Comparison of ENCODE assay signal across 15 mouse cellular contexts in genomic region chr6:145677475-145678325, GRCm38 (mm10).
DNase-seq lines count a peak whose midpoint lies in the region; ATAC-seq and TF ChIP-seq lines count a peak whose summit lies in the region.
"Had no signal": no experiment of that assay in that cellular context is flagged by ENCODE, and none has a peak within 500 bp of the region (broad histone marks: within the 10 kb centered on the region; RNA-seq: fewer than 3 reads in every experiment).

No protein-coding gene starts in this region.

- 60% methylated on average over 7 of the region's 7 CpGs for WGBS in lung, embryonic 14.5 days
- 50% methylated on average over 7 of the region's 7 CpGs for WGBS in forebrain, embryonic 16.5 days

- H3K4me3 ChIP-seq in lung, embryonic 14.5 days (ENCODE audit: low read depth, low read length), result no peak overlapping the region
- no peak overlapping the region for H3K4me3 ChIP-seq in forebrain, embryonic 16.5 days (replicated peaks; ENCODE audit: low read length)
- H3K4me3 ChIP-seq: erythroblast, embryonic 14.5 days; gastrocnemius, adult 2 months; lung, embryonic 15.5 days; midbrain, embryonic 12.5 days; neural tube, embryonic 12.5 days had no signal

- peaks cover 2% of the 10 kb centered on the region; the same call in 1 of the 2 replicates for H3K9me3 ChIP-seq in lung, embryonic 14.5 days (ENCODE audit: low read depth, low read length)
- no peaks in the 10 kb centered on the region for H3K9me3 ChIP-seq in forebrain, embryonic 16.5 days (ENCODE audit: control insufficient read depth, low read length)
- H3K9me3 ChIP-seq: lung, embryonic 15.5 days; midbrain, embryonic 12.5 days; neural tube, embryonic 12.5 days had no signal

- peak; percentile 49 to 82 for DNase-seq in adrenal gland, adult (ENCODE audit: inconsistent age in 2 of 2, low spot score in 1 of 2)
- no peak for DNase-seq in adrenal gland, adult 18-20 months (ENCODE audit: low spot score in 2 of 2)
- peak; percentile 58 for DNase-seq in lung, embryonic 14.5 days
- DNase-seq in lung, adult 18-20 months, result no peak
- DNase-seq in adrenal gland, adult 8-10 months, result peak; percentile 44
- DNase-seq in cerebellum, adult 9-10 months, result no peak
- no peak for DNase-seq in cerebellum, postnatal 36 days
- DNase-seq: cerebellum, adult 9-11 months; gastrocnemius, adult 2 months; thymus, postnatal 36 days had no signal

- TF ChIP-seq CTCF in lung, embryonic 14.5 days (IDR thresholded peaks at IDR 0.05; ENCODE audit: low read depth), result no peak

- H3K36me3 ChIP-seq in lung, embryonic 14.5 days (ENCODE audit: insufficient read depth), result no peaks in the 10 kb centered on the region
- H3K36me3 ChIP-seq in forebrain, embryonic 16.5 days (ENCODE audit: control insufficient read depth, insufficient read depth), result no peaks in the 10 kb centered on the region
- H3K36me3 ChIP-seq: lung, embryonic 15.5 days; midbrain, embryonic 12.5 days; neural tube, embryonic 12.5 days had no signal

- H3K27me3 ChIP-seq in lung, embryonic 14.5 days (ENCODE audit: insufficient read depth, low read length), result no peaks in the 10 kb centered on the region
- H3K27me3 ChIP-seq in forebrain, embryonic 16.5 days (replicated peaks; ENCODE audit: control insufficient read depth, insufficient read depth, low read length), result no peaks in the 10 kb centered on the region
- H3K27me3 ChIP-seq: lung, embryonic 15.5 days; midbrain, embryonic 12.5 days; neural tube, embryonic 12.5 days had no signal

- no peak overlapping the region for H3K4me2 ChIP-seq in lung, embryonic 14.5 days
- H3K4me2 ChIP-seq in forebrain, embryonic 16.5 days (ENCODE audit: low read length), result no peak overlapping the region
- H3K4me2 ChIP-seq: lung, embryonic 15.5 days; midbrain, embryonic 12.5 days; neural tube, embryonic 12.5 days had no signal

- no peaks in the 10 kb centered on the region for H3K4me1 ChIP-seq in lung, embryonic 14.5 days (ENCODE audit: insufficient read depth)
- H3K4me1 ChIP-seq in forebrain, embryonic 16.5 days (replicated peaks; ENCODE audit: control insufficient read depth, insufficient read depth, low read length), result no peaks in the 10 kb centered on the region
- H3K4me1 ChIP-seq: lung, embryonic 15.5 days; midbrain, embryonic 12.5 days; neural tube, embryonic 12.5 days had no signal

- no peak for ATAC-seq in lung, embryonic 14.5 days (ENCODE audit: insufficient read depth)
- peak; percentile 96 for ATAC-seq in forebrain, embryonic 16.5 days

- H3K9ac ChIP-seq in lung, embryonic 14.5 days, result no peak overlapping the region
- H3K9ac ChIP-seq in forebrain, embryonic 16.5 days (replicated peaks; ENCODE audit: low read depth, low read length), result no peak overlapping the region
- H3K9ac ChIP-seq: lung, embryonic 15.5 days; midbrain, embryonic 12.5 days; neural tube, embryonic 12.5 days had no signal

- no peak overlapping the region for H3K27ac ChIP-seq in lung, embryonic 14.5 days (ENCODE audit: low read depth)
- no peak overlapping the region for H3K27ac ChIP-seq in forebrain, embryonic 16.5 days (ENCODE audit: low read length)
- H3K27ac ChIP-seq: gastrocnemius, adult 2 months; lung, embryonic 15.5 days; midbrain, embryonic 12.5 days; neural tube, embryonic 12.5 days had no signal

Comparison
In these comparisons a context has a peak if more than half of its experiments do, and no peak if none do; other contexts are left out.
1. DNase-seq: peak in adrenal gland, adult (2 of 2), lung, embryonic 14.5 days (single experiment) and adrenal gland, adult 8-10 months (single experiment); none in adrenal gland, adult 18-20 months (0 of 2), lung, adult 18-20 months (0 of 2), cerebellum, adult 9-10 months (single experiment) and cerebellum, postnatal 36 days (0 of 2).